Mouse (Mus musculus) embryonic stem cell, embryonic (primary cell): Measurements from ENCODE around the gene Cux1.

Source experiments
- CTCF ChIA-PET, 4 experiments: fragments of 300-600 bp in 2 of 4; fragments of 350-600 bp in 2 of 4; sonication (Branson Sonifier 250); formaldehyde crosslinking; loops; one replicate each; lab custom pipeline; 2022; ENCODE audit warnings: inconsistent platforms in 2 of 4; lab: Charles Lee
- POLR2A ChIA-PET, 4 experiments: fragments of 300-600 bp in 2 of 4; fragments of 350-600 bp in 2 of 4; sonication (Branson Sonifier 250); formaldehyde crosslinking; loops; one replicate each; lab custom pipeline; 2022; ENCODE audit warnings: antibody characterized with exemption in 4 of 4, inconsistent platforms in 1 of 4; lab: Charles Lee

The Cux1 gene

GRCm38 (mm10) chr5:136198474-136199391 is 368.6 kb downstream of the Cux1 start, which contains the start of gene Prkrip1:
TSS of gene Prkrip1 (minus strand) at chr5:136198963.
- ChIA-PET POLR2A (interaction anchor here in 3 of 4 experiments (0.6 to 3.4 kb wide), 43 partner anchors 8 to 626 kb away, joined by 3 to 15 read pairs (median 4); partner anchors contain the start of genes Dtx2 (in 1 of the 3), Hspb1 (in 1 of the 3), Mdh2 (in 1 of the 3) and Orai2 (in 1 of the 3)), CTCF (interaction anchor here (0.6 to 3.9 kb wide), 17 partner anchors 9 to 703 kb away, joined by 3 to 48 read pairs (median 4); partner anchors contain the start of gene Dtx2 (in 1 of the 4))
